Mouse (Mus musculus): ENCODE measurements around the gene Apoc1. TPM values are rescaled to one million over a fixed set of nuclear protein-coding genes. Genes with fewer than 3 reads are reported as not detected.

The Apoc1 gene
- polyA plus RNA-seq, 1 experiment from 2014 or later: 5.0 TPM

DNA sequence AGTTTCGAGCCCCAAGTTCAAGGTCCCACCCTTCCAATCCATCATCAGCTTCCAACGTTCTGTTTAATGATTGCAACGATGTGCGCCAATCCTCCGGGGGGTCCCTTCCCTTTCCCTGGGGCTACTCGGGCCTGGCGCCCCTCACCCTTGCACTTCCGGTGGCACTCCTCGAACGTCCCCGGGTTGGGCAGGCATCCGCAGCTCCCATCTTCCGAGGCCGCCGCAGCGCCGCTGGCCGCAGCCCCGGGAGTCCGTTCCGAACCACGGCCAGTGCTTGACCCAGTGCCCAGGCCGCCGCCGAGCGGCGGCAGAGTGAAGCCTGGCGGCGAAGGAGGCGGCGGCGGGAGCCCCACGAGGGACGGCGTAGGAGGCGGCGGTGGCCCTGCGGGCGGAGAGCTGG, 22.4 kb upstream of the Apoc1 start:
- peaks cover 2% of the 10 kb centered on the region; the same call in 1 of the 2 replicates for H3K4me1 ChIP-seq (ENCODE audit: control insufficient read depth, insufficient read depth, low read length)
- H3K4me2 ChIP-seq (ENCODE audit: low read depth, severe bottlenecking): peak overlapping the region; percentile 90
- no peaks in the 10 kb centered on the region for H3K27me3 ChIP-seq (ENCODE audit: control insufficient read depth, insufficient read depth, low read length)
- under 1% methylated on average over 39 of the region's 39 CpGs for WGBS
- H3K9ac ChIP-seq (ENCODE audit: low read length): peak overlapping the region; percentile 91
- no peaks in the 10 kb centered on the region for H3K9me3 ChIP-seq (ENCODE audit: control insufficient read depth, low read length)
- DNase-seq (ENCODE audit: low spot score) (peak; percentile 36), ATAC-seq (ENCODE audit: insufficient number of reproducible peaks, low FRiP score, low TSS enrichment, low read depth) (no peak)
- H3K4me3 ChIP-seq (ENCODE audit: low read depth, low read length): peak overlapping the region; percentile 99
- H3K36me3 ChIP-seq (ENCODE audit: control insufficient read depth, insufficient read depth, low read length): peaks cover 23% of the 10 kb centered on the region
- H3K27ac ChIP-seq (replicated peaks; ENCODE audit: low read depth, low read length): 0 out of 2 replicates have a peak overlapping the region, but pooled peaks have one; percentile 30

DNA sequence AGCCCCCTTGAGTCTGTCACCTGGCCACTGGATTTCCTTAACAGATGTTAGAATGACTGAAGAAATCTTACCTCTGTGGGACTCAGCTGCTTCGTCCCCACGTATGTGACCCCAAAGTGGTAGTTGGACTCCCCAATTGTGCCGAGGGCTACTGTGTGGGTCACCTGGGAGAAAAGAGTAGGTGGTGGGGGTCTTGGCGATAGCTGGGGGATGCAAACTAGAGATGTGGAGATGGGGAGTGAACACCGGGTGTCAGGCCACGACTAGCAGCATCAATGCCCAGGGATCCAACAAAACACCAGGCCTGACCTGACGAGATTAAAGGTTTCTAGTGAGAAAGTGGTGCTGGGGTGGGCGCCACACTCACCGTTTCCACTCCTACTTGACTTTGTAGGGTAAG, 21.1 kb upstream of the Apoc1 start:
- 91% methylated on average over 9 of the region's 9 CpGs for WGBS
- H3K9me3 ChIP-seq (ENCODE audit: control insufficient read depth, low read length): no peaks in the 10 kb centered on the region
- no peak overlapping the region for H3K27ac ChIP-seq (replicated peaks; ENCODE audit: low read depth, low read length)
- no peaks in the 10 kb centered on the region for H3K27me3 ChIP-seq (ENCODE audit: control insufficient read depth, insufficient read depth, low read length)
- peaks cover 2% of the 10 kb centered on the region; the same call in 1 of the 2 replicates for H3K4me1 ChIP-seq (ENCODE audit: control insufficient read depth, insufficient read depth, low read length)
- no peak for ATAC-seq (ENCODE audit: insufficient number of reproducible peaks, low FRiP score, low TSS enrichment, low read depth)
- no peak overlapping the region for H3K4me3 ChIP-seq (ENCODE audit: low read depth, low read length)
- H3K36me3 ChIP-seq (ENCODE audit: control insufficient read depth, insufficient read depth, low read length): peaks cover 21% of the 10 kb centered on the region
- H3K9ac ChIP-seq (ENCODE audit: low read length): no peak overlapping the region
- DNase-seq (ENCODE audit: low spot score): no peak
- H3K4me2 ChIP-seq (ENCODE audit: low read depth, severe bottlenecking): no peak overlapping the region

DNA sequence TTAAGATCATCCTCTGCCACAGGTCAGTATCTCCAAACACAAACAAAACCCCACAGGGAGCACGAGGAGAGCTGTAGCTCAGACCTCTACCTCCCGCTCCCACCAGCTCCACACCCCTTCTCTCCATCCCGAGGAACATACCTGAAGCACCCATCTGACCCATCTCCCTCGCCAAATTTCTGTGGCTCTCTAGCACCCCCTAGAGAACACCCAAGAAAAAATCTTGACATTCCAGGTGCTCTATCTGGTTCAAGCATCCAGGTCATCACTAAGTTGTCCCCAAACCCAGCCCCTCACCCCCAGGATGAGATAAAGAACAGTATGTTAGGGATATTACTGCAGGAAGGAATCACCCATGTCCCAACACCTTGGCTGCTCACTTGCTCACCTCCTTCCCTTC, 20.7 kb upstream of the Apoc1 start:
- Histone ChIP-seq H3K27me3 (ENCODE audit: control insufficient read depth, insufficient read depth, low read length) (no peaks in the 10 kb centered on the region), H3K27ac (replicated peaks; ENCODE audit: low read depth, low read length) (no peak overlapping the region), H3K4me1 (ENCODE audit: control insufficient read depth, insufficient read depth, low read length) (peaks cover 2% of the 10 kb centered on the region; the same call in 1 of the 2 replicates), H3K4me2 (ENCODE audit: low read depth, severe bottlenecking) (no peak overlapping the region), H3K9ac (ENCODE audit: low read length) (no peak overlapping the region), H3K36me3 (ENCODE audit: control insufficient read depth, insufficient read depth, low read length) (peaks cover 21% of the 10 kb centered on the region), H3K4me3 (ENCODE audit: low read depth, low read length) (no peak overlapping the region), H3K9me3 (ENCODE audit: control insufficient read depth, low read length) (no peaks in the 10 kb centered on the region)
- DNase-seq (ENCODE audit: low spot score): no peak
- WGBS: 64% methylated on average over 4 of the region's 4 CpGs
- no peak for ATAC-seq (ENCODE audit: insufficient number of reproducible peaks, low FRiP score, low TSS enrichment, low read depth)

DNA sequence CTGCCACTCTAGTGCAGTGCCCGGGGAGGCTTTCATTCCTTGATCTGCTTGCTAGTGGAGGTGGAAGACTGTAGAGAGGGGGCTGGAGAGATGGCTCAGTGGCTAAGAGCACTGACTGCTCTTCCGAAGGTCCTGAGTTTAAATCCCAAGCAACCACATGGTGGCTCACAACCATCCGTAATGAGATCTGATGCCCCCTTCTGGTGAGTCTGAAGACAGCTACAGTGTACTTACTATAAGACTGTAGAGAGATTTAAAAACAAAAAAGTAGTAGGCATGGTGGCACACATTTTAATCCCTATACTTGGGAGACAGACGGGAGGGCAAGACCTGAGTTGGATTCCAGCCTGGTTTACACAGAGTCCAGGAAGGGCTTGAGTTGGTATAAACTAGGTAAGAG, 20.0 kb upstream of the Apoc1 start:
- H3K4me3 ChIP-seq (ENCODE audit: low read depth, low read length): no peak overlapping the region
- H3K27ac ChIP-seq (replicated peaks; ENCODE audit: low read depth, low read length): no peak overlapping the region
- ATAC-seq (ENCODE audit: insufficient number of reproducible peaks, low FRiP score, low TSS enrichment, low read depth): no peak
- peaks cover 26% of the 10 kb centered on the region for H3K36me3 ChIP-seq (ENCODE audit: control insufficient read depth, insufficient read depth, low read length)
- H3K9me3 ChIP-seq (ENCODE audit: control insufficient read depth, low read length): no peaks in the 10 kb centered on the region
- H3K9ac ChIP-seq (ENCODE audit: low read length): no peak overlapping the region
- no peaks in the 10 kb centered on the region for H3K27me3 ChIP-seq (ENCODE audit: control insufficient read depth, insufficient read depth, low read length)
- H3K4me2 ChIP-seq (ENCODE audit: low read depth, severe bottlenecking): no peak overlapping the region
- no peak for DNase-seq (ENCODE audit: low spot score)
- H3K4me1 ChIP-seq (ENCODE audit: control insufficient read depth, insufficient read depth, low read length): peaks cover 2% of the 10 kb centered on the region; the same call in 1 of the 2 replicates
- WGBS: 85% methylated on average over 4 of the region's 4 CpGs

DNA sequence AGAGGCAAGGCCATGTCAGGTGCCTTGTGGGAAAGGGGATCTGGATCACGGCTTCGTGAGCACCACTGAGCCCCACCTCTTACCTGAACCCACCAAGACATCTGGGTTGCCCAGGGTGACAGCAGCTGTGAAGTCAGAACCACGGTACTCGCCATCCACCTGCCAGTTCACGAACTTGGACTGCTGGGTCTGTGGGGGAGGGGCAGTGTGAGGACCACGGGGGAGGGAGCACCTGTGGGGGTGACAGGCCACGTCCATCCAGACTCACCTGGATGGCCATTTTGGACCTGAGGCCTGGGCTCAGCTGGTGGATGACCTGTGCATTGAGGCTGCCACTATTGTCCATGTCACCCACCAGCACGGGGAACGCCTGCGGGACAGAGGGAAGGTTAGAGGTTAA, 18.2 kb upstream of the Apoc1 start:
- H3K9ac ChIP-seq (ENCODE audit: low read length): no peak overlapping the region
- H3K4me3 ChIP-seq (ENCODE audit: low read depth, low read length): no peak overlapping the region
- peaks cover 28% of the 10 kb centered on the region for H3K36me3 ChIP-seq (ENCODE audit: control insufficient read depth, insufficient read depth, low read length)
- no peaks in the 10 kb centered on the region for H3K27me3 ChIP-seq (ENCODE audit: control insufficient read depth, insufficient read depth, low read length)
- H3K4me1 ChIP-seq (ENCODE audit: control insufficient read depth, insufficient read depth, low read length): peaks cover 2% of the 10 kb centered on the region; the same call in 1 of the 2 replicates
- WGBS: 93% methylated on average over 10 of the region's 10 CpGs
- no peaks in the 10 kb centered on the region for H3K9me3 ChIP-seq (ENCODE audit: control insufficient read depth, low read length)
- ATAC-seq (ENCODE audit: insufficient number of reproducible peaks, low FRiP score, low TSS enrichment, low read depth): no peak
- no peak for DNase-seq (ENCODE audit: low spot score)
- no peak overlapping the region for H3K27ac ChIP-seq (replicated peaks; ENCODE audit: low read depth, low read length)
- H3K4me2 ChIP-seq (ENCODE audit: low read depth, severe bottlenecking): no peak overlapping the region

DNA sequence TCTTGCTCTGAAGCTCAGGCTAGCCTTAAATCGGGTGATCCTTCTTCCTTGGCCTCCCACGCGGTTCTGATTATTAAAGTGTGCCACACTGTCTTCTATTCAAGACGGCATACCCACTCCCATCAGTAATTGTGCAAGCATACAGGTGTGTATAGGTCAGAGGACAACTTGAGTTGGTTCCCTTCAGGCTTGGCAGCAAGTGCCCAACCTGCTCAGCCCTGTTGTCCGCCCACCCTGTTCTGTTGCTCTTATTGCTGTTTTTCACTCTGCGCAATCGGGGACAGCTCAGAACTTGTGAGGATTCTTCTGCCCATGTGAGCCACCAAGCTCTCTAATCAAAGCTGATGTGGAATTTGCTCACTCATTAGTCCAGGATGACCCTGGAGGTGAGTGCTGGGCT, 12.8 kb upstream of the Apoc1 start:
- peaks cover 16% of the 10 kb centered on the region; the same call in 1 of the 2 replicates for H3K36me3 ChIP-seq (ENCODE audit: control insufficient read depth, insufficient read depth, low read length)
- peaks cover 4% of the 10 kb centered on the region; the same call in 1 of the 2 replicates for H3K4me1 ChIP-seq (ENCODE audit: control insufficient read depth, insufficient read depth, low read length)
- no peak overlapping the region for H3K4me3 ChIP-seq (ENCODE audit: low read depth, low read length)
- no peaks in the 10 kb centered on the region for H3K27me3 ChIP-seq (ENCODE audit: control insufficient read depth, insufficient read depth, low read length)
- 94% methylated on average over 7 of the region's 7 CpGs for WGBS
- H3K9me3 ChIP-seq (ENCODE audit: control insufficient read depth, low read length): no peaks in the 10 kb centered on the region
- no peak overlapping the region for H3K9ac ChIP-seq (ENCODE audit: low read length)
- DNase-seq (ENCODE audit: low spot score): no peak
- H3K4me2 ChIP-seq (ENCODE audit: low read depth, severe bottlenecking): no peak overlapping the region
- no peak overlapping the region for H3K27ac ChIP-seq (replicated peaks; ENCODE audit: low read depth, low read length)
- ATAC-seq (ENCODE audit: insufficient number of reproducible peaks, low FRiP score, low TSS enrichment, low read depth): no peak

DNA sequence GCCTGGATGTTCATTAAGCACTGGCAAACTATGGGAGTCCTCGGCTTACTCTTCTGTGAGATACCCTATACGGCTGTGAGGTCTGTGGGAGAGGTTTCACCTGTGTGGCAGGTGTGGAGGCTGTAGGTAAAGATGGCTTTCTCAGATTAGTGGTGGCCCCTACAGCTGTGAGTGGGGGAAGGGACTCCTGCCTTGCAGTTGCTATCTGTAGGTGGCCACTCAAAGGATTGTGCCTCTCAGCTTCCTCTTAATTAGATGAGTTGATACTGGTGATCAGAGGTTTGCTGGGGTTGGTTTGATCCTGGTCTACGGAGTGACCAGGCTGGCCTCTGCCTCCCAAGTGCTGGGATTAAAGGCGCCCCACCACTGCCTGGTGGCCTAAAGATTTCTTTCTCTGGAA, 12.0 kb upstream of the Apoc1 start:
- ATAC-seq (ENCODE audit: insufficient number of reproducible peaks, low FRiP score, low TSS enrichment, low read depth): no peak
- no peak overlapping the region for H3K4me3 ChIP-seq (ENCODE audit: low read depth, low read length)
- H3K36me3 ChIP-seq (ENCODE audit: control insufficient read depth, insufficient read depth, low read length): peaks cover 12% of the 10 kb centered on the region; the same call in 1 of the 2 replicates
- no peak overlapping the region for H3K4me2 ChIP-seq (ENCODE audit: low read depth, severe bottlenecking)
- H3K9ac ChIP-seq (ENCODE audit: low read length): no peak overlapping the region
- no peak for DNase-seq (ENCODE audit: low spot score)
- no peak overlapping the region for H3K27ac ChIP-seq (replicated peaks; ENCODE audit: low read depth, low read length)
- H3K4me1 ChIP-seq (ENCODE audit: control insufficient read depth, insufficient read depth, low read length): peaks cover 4% of the 10 kb centered on the region; the same call in 1 of the 2 replicates
- 98% methylated on average over 4 of the region's 4 CpGs for WGBS
- no peaks in the 10 kb centered on the region for H3K9me3 ChIP-seq (ENCODE audit: control insufficient read depth, low read length)
- no peaks in the 10 kb centered on the region for H3K27me3 ChIP-seq (ENCODE audit: control insufficient read depth, insufficient read depth, low read length)

DNA sequence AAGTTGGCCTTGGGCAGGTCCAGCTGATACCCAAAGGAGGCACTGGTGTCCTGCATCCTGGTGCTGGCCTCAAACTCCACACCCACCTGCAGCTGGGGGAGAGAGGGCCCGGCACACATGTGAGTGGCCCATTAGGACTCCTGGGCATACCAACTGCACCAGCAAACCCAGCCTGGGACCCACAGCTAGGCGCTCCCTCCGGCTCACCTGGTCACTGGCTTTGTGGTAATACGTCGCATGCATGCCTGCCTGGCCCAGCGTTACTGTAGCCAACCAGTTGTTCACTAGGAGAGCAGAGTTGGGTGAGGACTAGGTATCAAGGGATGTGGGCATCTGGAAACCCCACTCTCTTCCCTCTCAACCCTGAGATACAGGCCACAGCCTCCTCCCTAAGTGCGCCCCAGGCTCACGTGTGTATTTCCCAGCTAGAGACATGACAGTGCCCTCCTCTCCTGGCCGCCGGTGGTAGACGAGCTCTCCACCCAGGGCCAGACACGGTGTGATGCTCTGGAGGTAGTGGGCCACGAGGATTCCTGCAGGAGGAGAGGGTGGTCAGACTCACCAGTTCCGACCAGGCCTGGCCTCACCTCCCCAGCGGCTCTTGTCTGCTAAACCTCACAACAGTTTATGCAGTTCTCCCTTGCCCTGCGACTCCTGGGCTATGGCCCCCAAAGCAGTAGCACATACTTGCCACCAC, 10.5 kb upstream of the Apoc1 start:
- H3K4me1 ChIP-seq (ENCODE audit: control insufficient read depth, insufficient read depth, low read length): peaks cover 12% of the 10 kb centered on the region
- WGBS: 85% methylated on average over 16 of the region's 16 CpGs
- no peaks in the 10 kb centered on the region for H3K27me3 ChIP-seq (ENCODE audit: control insufficient read depth, insufficient read depth, low read length)
- no peak overlapping the region for H3K27ac ChIP-seq (replicated peaks; ENCODE audit: low read depth, low read length)
- no peak overlapping the region for H3K9ac ChIP-seq (ENCODE audit: low read length)
- H3K9me3 ChIP-seq (ENCODE audit: control insufficient read depth, low read length): no peaks in the 10 kb centered on the region
- ATAC-seq (ENCODE audit: insufficient number of reproducible peaks, low FRiP score, low TSS enrichment, low read depth): no peak
- H3K36me3 ChIP-seq (ENCODE audit: control insufficient read depth, insufficient read depth, low read length): peaks cover 12% of the 10 kb centered on the region; the same call in 1 of the 2 replicates
- DNase-seq (ENCODE audit: low spot score): no peak
- H3K4me2 ChIP-seq (ENCODE audit: low read depth, severe bottlenecking): no peak overlapping the region
- H3K4me3 ChIP-seq (ENCODE audit: low read depth, low read length): no peak overlapping the region

All from limb, embryonic 11.5 days (tissue).